Mouse (Mus musculus): ENCODE measurements around the gene Slc25a35. TPM values are rescaled to one million over a fixed set of nuclear protein-coding genes. Genes with fewer than 3 reads are reported as not detected.
"Not testable (repeated sequence)": the region's sequence is repeated elsewhere in the genome, so short reads cannot be mapped to it uniquely, and the experiment has no call there.

Slc25a35 gene
- polyA plus RNA-seq, 1 experiment from 2014 or later: 1.9 TPM

DNA sequence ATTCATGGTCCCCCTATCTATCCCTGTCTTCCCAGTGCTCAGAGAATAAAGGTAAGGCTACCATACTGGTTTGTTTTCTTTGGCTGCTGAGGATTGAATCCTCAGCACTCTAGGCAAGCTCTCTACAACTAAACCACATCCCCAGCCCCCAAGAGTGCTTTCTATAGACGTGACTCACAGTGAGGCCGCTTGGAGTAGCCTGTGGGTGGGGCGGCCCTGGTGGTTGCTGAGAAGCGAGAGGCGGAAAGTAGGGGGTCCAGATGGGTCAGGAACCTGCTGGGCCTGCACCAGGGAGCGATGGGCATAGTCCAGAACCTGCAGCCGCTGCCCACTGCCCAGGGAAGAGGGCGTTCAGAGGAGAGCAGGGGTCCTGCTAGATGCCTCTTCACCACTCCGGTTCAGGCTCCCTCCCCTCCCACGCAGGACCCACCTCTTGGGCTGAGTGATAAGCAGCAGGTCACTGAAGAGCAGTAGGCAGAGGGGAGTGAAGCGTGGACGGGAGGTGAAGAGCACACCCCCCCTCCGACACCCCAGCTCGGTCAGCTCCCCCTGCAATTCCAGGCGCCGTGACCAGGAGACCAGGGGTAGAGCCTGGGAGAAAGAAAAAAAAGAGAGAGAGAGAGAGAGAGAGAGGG is 21.0 kb upstream of the Slc25a35 start:
- Histone ChIP-seq H3K36me3 (replicated peaks) (no peaks in the 10 kb centered on the region; the same call in 1 of the 2 replicates), H3K27ac (no peak overlapping the region), H3K9me3 (no peaks in the 10 kb centered on the region), H3K27me3 (ENCODE audit: poor library complexity, severe bottlenecking) (peaks cover 49% of the 10 kb centered on the region), H3K4me1 (peaks cover 12% of the 10 kb centered on the region), H3K4me3 (peak overlapping the region; percentile 29)
- DNase-seq (ENCODE audit: extremely low spot score, low spot score): no peak
- WGBS: 15% methylated on average over 14 of the region's 16 CpGs

DNA sequence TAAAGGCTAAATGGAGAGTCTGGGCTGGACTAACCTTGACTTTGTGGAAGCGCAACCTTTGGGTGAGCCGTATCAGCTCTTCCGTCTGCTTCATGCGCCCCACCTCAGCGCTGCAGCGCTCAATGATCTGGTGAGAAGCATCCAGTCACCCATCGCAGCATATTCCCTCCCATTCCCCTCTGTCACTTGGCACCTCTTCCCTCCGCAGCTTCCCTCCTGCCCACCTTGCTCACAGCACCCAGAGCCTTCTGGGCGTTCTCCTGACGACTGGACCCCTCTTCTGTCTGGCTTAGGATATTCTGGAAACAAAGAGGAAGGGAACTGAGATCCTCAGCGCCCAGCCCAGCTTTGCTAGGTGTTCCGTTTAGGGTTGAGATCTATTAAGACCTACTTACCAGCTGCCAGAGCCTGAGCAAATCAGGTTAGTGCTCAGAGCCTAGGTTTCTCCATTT is 20.4 kb upstream of the Slc25a35 start:
- no peak overlapping the region for H3K27ac ChIP-seq
- peaks cover 56% of the 10 kb centered on the region for H3K27me3 ChIP-seq (ENCODE audit: poor library complexity, severe bottlenecking)
- WGBS: 7% methylated on average over 12 of the region's 12 CpGs
- DNase-seq (ENCODE audit: extremely low spot score, low spot score): peak; percentile 23
- H3K9me3 ChIP-seq: no peaks in the 10 kb centered on the region
- peak overlapping the region; percentile 29 for H3K4me3 ChIP-seq
- no peaks in the 10 kb centered on the region; the same call in 1 of the 2 replicates for H3K36me3 ChIP-seq (replicated peaks)
- H3K4me1 ChIP-seq: peaks cover 12% of the 10 kb centered on the region

DNA sequence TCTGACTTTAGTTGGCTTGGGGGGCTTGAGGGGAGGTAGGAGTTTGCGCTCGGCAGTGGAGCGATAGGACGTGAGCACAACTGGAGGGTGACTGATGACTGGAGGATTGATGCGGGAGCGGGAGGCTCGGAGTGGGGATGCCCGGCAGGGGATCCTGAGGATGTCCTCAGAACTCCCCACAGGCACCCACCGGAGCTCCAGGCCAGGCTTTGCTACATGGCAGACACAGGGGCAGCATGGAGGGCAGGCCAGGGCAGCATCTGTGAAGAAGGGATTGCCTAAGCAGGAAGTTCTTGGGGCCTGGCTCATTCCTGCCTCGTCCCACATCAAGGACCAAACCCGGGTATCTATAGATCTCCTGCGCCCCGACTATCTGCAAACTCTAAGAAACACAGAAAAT is 14.0 kb upstream of the Slc25a35 start:
- 4% methylated on average over 13 of the region's 13 CpGs for WGBS
- H3K27me3 ChIP-seq (ENCODE audit: poor library complexity, severe bottlenecking): peaks cover 78% of the 10 kb centered on the region

DNA sequence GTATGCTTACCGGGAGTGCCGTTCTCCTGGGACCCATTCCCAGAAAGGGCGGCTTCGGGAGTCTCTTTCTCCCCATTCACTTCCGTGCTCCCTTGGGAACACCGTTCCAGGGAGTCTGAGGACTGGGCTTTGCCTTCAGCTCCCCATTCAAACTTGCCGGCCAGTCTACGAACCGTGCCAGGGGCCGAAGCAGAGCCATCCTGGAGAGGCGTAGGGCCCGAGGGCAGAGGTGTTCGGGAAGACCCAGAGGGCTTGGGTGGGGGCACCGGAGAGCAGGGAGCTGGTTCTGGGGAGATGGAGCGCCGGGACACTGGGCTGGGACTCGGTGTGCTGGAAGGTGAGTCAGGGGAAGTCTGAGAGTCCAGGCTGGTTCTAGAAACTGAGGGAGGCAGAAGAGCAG is 13.5 kb upstream of the Slc25a35 start:
- H3K27me3 ChIP-seq (ENCODE audit: poor library complexity, severe bottlenecking): peaks cover 74% of the 10 kb centered on the region

More for the DNA sequence above, 14.0 kb upstream of the Slc25a35 start:
- Histone ChIP-seq H3K4me3 (peak overlapping the region; percentile 57), H3K4me1 (peaks cover 39% of the 10 kb centered on the region), H3K36me3 (replicated peaks) (no peaks in the 10 kb centered on the region), H3K27ac (peak overlapping the region; percentile 77; the same call in 1 of the 2 replicates), H3K9me3 (no peaks in the 10 kb centered on the region)
- DNase-seq (ENCODE audit: extremely low spot score, low spot score): no peak

DNA sequence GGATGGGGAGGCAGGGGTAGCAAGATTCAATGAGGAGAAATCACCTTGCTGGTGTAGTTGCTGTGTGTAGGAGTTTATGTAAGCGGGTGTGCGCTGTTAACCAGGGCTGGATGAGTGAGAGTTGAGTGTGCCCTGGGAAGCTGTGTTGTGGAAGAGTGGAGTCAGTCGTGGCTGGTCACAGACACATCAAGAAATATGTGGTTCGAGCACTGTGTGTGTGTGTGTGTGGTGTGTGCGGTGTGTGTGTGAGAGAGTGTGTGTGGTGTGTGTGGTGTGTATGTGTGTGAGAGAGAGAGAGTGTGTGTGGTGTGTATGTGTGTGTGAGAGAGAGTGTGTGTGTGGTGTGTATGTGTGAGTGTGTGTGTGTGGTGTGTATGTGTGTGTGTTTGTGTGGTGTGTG is 12.5 kb upstream of the Slc25a35 start:
- Histone ChIP-seq H3K36me3 (replicated peaks) (no peaks in the 10 kb centered on the region), H3K4me1 (peaks cover 39% of the 10 kb centered on the region), H3K27ac (peak overlapping the region; percentile 40; the same call in 1 of the 2 replicates), H3K27me3 (ENCODE audit: poor library complexity, severe bottlenecking) (peaks cover 70% of the 10 kb centered on the region), H3K4me3 (peak overlapping the region; percentile 57), H3K9me3 (no peaks in the 10 kb centered on the region)
- no peak for DNase-seq (ENCODE audit: extremely low spot score, low spot score)
- 72% methylated on average over 5 of the region's 5 CpGs for WGBS

More for the DNA sequence above, 13.5 kb upstream of the Slc25a35 start:
- peak overlapping the region; percentile 77 for H3K27ac ChIP-seq
- H3K4me3 ChIP-seq: peak overlapping the region; percentile 57
- H3K9me3 ChIP-seq: no peaks in the 10 kb centered on the region
- H3K4me1 ChIP-seq: peaks cover 39% of the 10 kb centered on the region
- WGBS: 2% methylated on average over 17 of the region's 17 CpGs
- no peaks in the 10 kb centered on the region for H3K36me3 ChIP-seq (replicated peaks)
- no peak for DNase-seq (ENCODE audit: extremely low spot score, low spot score)

DNA sequence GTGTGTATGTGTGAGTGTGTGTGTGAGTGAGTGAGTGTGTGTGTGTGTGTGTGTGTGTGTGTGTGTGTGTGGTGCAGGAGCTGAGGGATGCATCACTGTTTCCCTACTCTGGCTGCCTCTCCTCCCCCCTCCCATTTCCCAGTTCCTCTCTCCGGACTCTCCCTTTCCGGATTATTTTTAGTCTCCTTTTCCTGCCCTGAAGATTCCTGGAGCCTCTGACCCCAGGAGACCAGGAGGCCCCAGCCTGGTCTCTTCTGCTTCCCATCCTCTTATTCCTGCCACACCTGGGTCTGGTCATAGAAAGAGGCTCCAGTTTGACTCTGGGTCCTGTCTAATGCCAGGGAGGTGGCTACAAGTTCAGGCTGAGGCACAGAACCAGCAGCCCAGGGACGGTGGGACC is 11.8 kb upstream of the Slc25a35 start:
- Histone ChIP-seq H3K27me3 (ENCODE audit: poor library complexity, severe bottlenecking) (peaks cover 67% of the 10 kb centered on the region), H3K9me3 (no peaks in the 10 kb centered on the region), H3K4me3 (peak overlapping the region; percentile 57), H3K27ac (0 out of 2 replicates have a peak overlapping the region, but pooled peaks have one; percentile 40), H3K36me3 (replicated peaks) (no peaks in the 10 kb centered on the region), H3K4me1 (peaks cover 39% of the 10 kb centered on the region)
- DNase-seq (ENCODE audit: extremely low spot score, low spot score): no peak
- WGBS: 43% methylated on average over 3 of the region's 3 CpGs

DNA sequence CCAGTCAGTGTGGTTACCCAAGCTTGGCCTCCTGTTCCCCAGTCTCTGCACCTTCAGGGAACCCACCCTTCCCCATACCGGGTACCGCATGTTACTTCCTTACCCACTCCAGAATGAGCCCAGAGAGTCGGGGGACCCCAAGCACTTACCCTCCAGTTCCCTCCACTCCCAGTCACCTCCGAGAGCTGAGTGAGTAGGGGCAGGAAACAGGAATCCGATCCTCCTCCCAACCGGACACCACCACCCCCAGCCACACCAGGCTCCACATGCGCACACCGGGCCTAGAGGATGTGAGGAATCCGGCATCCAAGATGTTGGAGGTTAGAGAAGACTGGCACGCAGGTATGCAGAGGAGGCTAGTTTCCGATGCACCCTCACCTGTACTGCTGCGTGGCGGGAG is 11.2 kb upstream of the Slc25a35 start:
- peak overlapping the region; percentile 40 for H3K27ac ChIP-seq
- H3K9me3 ChIP-seq: no peaks in the 10 kb centered on the region
- H3K36me3 ChIP-seq (replicated peaks): no peaks in the 10 kb centered on the region
- no peak for DNase-seq (ENCODE audit: extremely low spot score, low spot score)
- peaks cover 39% of the 10 kb centered on the region for H3K4me1 ChIP-seq
- 30% methylated on average over 13 of the region's 13 CpGs for WGBS
- H3K27me3 ChIP-seq (ENCODE audit: poor library complexity, severe bottlenecking): peaks cover 61% of the 10 kb centered on the region
- peak overlapping the region; percentile 23 for H3K4me3 ChIP-seq

DNA sequence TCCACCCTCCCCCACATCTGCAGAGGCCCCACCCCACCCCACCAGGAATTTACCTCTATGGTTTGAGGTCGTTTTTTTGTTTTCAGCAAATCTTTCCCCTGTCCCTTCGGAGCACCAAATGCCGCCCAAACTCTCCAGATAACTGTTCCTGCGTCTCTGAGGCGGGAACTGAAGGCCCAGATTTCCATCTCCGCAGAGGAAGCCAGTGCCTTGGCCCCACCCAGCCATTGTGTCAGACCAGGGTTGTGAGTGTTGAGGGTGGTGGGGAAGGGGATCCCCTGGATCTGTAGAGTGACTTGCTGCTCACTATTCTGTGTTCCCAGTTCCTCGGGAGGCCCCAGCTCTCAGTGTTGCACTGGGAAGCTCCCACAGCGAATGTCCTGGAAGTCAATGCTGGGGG is 10.6 kb upstream of the Slc25a35 start, which contains the start of gene Arhgef15:
Gene Arhgef15, minus strand, starts transcription at position 173 of the 400 bp plus-strand sequence.
- peaks cover 43% of the 10 kb centered on the region for H3K4me1 ChIP-seq
- peaks cover 55% of the 10 kb centered on the region for H3K27me3 ChIP-seq (ENCODE audit: poor library complexity, severe bottlenecking)
- peak within 1 kb of the TSS; percentile 40 for H3K27ac ChIP-seq
- 36% methylated on average over 8 of the region's 8 CpGs for WGBS
- no peaks in the 10 kb centered on the region for H3K9me3 ChIP-seq
- peak within 1 kb of the TSS; percentile 23 for H3K4me3 ChIP-seq
- no peaks in the 10 kb centered on the region for H3K36me3 ChIP-seq (replicated peaks)
- no peak for DNase-seq (ENCODE audit: extremely low spot score, low spot score)

DNA sequence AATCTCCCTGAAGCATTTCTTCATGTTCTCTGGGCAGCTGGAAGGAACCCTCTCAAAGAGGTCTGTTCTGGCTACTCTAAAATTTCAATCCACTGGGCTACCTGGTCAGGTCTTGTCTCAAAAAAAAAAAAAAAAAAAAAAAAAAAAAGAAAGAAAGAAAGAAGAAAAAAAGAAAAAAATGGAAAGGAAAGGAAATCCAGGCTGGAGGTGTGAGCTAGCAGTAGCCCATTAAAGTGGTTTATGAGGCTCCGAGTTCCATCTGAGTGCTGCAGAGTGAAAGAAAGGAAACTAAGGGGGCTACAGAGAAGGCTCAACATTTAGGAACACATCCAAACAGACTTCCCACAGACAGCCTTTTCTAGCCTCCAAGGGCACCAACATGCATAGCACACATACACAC is 10.0 kb upstream of the Slc25a35 start:
- H3K36me3 ChIP-seq (replicated peaks): no peaks in the 10 kb centered on the region
- no peak for DNase-seq (ENCODE audit: extremely low spot score, low spot score)
- peaks cover 45% of the 10 kb centered on the region for H3K4me1 ChIP-seq
- H3K27ac ChIP-seq: no peak overlapping the region
- no peaks in the 10 kb centered on the region for H3K9me3 ChIP-seq
- H3K27me3 ChIP-seq (ENCODE audit: poor library complexity, severe bottlenecking): peaks cover 49% of the 10 kb centered on the region
- H3K4me3 ChIP-seq: no peak overlapping the region
- 89% methylated on average over 1 of the region's 1 CpGs for WGBS

DNA sequence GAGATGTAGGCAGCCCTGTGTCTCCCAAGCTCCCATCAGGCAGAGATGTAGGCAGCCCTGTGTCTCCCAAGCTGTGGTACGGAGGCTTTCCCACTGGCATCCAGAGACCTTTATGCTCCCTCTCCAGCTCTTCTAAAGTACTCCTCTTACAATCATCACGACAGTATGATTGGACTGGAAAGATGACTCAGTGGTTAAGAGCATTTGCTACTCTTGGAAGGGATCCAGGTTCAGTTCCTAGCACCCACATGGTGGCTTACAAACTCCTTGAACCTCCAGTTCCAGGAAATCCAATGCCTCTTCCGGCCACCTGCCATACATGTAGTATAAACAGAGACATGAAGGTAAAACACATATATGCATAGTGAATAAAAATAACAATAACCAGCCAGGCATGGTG is 6.3 kb upstream of the Slc25a35 start:
- H3K36me3 ChIP-seq (replicated peaks): no peaks in the 10 kb centered on the region

DNA sequence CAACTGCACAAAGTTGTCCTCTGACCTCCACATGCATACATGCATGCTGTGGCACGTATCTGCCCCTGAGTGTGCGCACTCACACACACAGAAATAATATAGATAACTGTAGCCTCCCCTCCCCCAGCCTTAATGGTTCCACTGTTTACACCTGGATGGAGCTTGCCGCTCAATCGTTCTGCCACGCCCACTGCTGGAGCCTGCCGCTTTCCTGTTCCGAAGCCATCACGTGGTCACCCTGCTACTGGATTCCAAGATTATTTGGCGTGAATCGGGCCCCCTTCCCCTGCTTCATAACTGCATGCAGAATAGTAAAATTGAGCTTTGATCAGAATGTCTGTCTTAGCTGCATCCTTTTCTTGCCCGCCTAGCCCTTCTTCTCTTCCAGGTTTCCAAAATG is 5.8 kb upstream of the Slc25a35 start:
- Histone ChIP-seq H3K27me3 (ENCODE audit: poor library complexity, severe bottlenecking) (peaks cover 15% of the 10 kb centered on the region), H3K4me1 (peaks cover 12% of the 10 kb centered on the region)
- H3K9me3 ChIP-seq; DNase-seq (ENCODE audit: extremely low spot score, low spot score); H3K36me3 ChIP-seq (replicated peaks); H3K4me3 ChIP-seq; H3K27ac ChIP-seq: not testable (repeated sequence)
- 24% methylated on average over 11 of the region's 11 CpGs for WGBS

More for the DNA sequence above, 6.3 kb upstream of the Slc25a35 start:
- Histone ChIP-seq H3K4me1 (peaks cover 12% of the 10 kb centered on the region), H3K27ac (no peak overlapping the region), H3K27me3 (ENCODE audit: poor library complexity, severe bottlenecking) (peaks cover 15% of the 10 kb centered on the region), H3K4me3 (no peak overlapping the region), H3K9me3 (no peaks in the 10 kb centered on the region)
- DNase-seq (ENCODE audit: extremely low spot score, low spot score): no peak
- 86% methylated on average over 3 of the region's 3 CpGs for WGBS

DNA sequence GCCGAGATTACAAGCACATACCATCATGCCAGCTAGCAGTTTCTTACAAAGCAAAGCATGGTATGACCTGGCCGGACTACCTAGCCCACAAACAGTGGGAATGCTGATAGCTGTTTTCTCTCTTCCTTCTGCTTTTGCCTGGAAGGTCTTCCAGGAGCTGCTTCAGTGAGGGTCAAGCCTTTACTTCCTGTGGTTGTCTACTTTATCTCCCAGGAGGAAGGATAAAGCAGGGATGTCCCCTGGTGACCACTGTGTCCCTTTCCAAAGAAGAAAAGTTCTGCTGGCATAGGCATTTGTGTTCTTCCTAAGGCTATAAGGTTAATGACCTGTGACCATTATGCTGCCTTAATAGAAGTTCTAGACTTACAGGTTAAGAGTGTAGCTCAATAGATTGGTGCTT is 4.5 kb upstream of the Slc25a35 start:
- no peak for DNase-seq (ENCODE audit: extremely low spot score, low spot score)
- Histone ChIP-seq H3K9me3 (no peaks in the 10 kb centered on the region), H3K27ac (no peak overlapping the region), H3K4me1 (peaks cover 23% of the 10 kb centered on the region), H3K36me3 (replicated peaks) (no peaks in the 10 kb centered on the region), H3K27me3 (ENCODE audit: poor library complexity, severe bottlenecking) (peaks cover 9% of the 10 kb centered on the region), H3K4me3 (no peak overlapping the region)
- 85% methylated on average over 2 of the region's 2 CpGs for WGBS

DNA sequence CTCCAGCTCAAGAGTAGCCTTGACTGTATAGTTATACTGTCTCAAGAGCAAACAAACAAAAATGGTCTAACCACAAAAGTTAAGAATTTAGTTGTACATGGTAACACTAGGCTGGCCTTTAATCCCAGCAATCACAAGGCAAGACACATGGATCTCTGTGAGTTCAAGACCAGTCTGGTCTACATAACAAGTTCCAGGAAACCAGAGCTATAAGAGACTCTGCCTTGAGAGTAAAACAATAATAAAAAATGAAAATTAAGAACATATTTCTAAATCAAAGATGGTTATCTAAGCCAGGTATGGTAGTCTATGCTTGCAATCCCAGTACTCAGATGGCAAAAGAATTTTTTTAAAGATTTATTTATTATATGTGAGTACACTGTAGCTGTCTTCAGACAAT is 2.9 kb upstream of the Slc25a35 start:
- Histone ChIP-seq H3K36me3 (replicated peaks) (0 out of 2 replicates have a peak, but pooled peaks cover 3% of the 10 kb centered on the region), H3K27ac (no peak overlapping the region), H3K9me3 (no peaks in the 10 kb centered on the region), H3K4me3 (no peak overlapping the region), H3K4me1 (peaks cover 27% of the 10 kb centered on the region), H3K27me3 (ENCODE audit: poor library complexity, severe bottlenecking) (peaks cover 26% of the 10 kb centered on the region)
- no peak for DNase-seq (ENCODE audit: extremely low spot score, low spot score)

All from forebrain, embryonic 10.5 days (tissue).